Mouse (Mus musculus) R1 (cell line): ENCODE measurements around the gene Id2.

Experiments
- DNase-seq: peaks from one replicate; pipeline ENCODE4 v3.0.0-alpha.2; 2018; ENCODE audit warnings: low read depth, low spot score

The Id2 gene

GRCm38 (mm10) chr12:25108865-25109264 lies 11.9 kb upstream of the Id2 start:
- peak; percentile 56 for DNase-seq

- no peak for DNase-seq
These were observed 7.6 kb upstream of the Id2 start for GRCm38 (mm10) chr12:25104541-25104940.

- DNase-seq: no peak
These were observed 7.0 kb upstream of the Id2 start for GRCm38 (mm10) chr12:25103911-25104310.

GRCm38 (mm10) chr12:25101389-25101788 lies 4.4 kb upstream of the Id2 start:
- DNase-seq: peak; percentile 29

GRCm38 (mm10) chr12:25100411-25101217 lies 3.7 kb upstream of the Id2 start:
- peak; percentile 37 for DNase-seq

GRCm38 (mm10) chr12:25099563-25100408 lies 2.8 kb upstream of the Id2 start:
- peak; percentile 42 for DNase-seq

- peak; percentile 72 for DNase-seq
These were observed 2.3 kb upstream of the Id2 start for GRCm38 (mm10) chr12:25099313-25099562.

GRCm38 (mm10) chr12:25098561-25099312 lies 1.8 kb upstream of the Id2 start:
- peak; percentile 87 for DNase-seq

- DNase-seq: no peak
These were observed 1.2 kb upstream of the Id2 start for GRCm38 (mm10) chr12:25098161-25098550.

GRCm38 (mm10) chr12:25097210-25098160 lies 545 bp upstream of the Id2 start:
- DNase-seq: no peak

GRCm38 (mm10) chr12:25096640-25097051 lies 294 bp downstream of the Id2 start:
- peak; percentile 46 for DNase-seq

- peak; percentile 97 for DNase-seq
These were observed 833 bp downstream of the Id2 start for GRCm38 (mm10) chr12:25095974-25096639.

- DNase-seq: no peak
These were observed 1.4 kb downstream of the Id2 start for GRCm38 (mm10) chr12:25095538-25095937.

GRCm38 (mm10) chr12:25094621-25095521 lies 2.1 kb downstream of the Id2 start:
- DNase-seq: no peak

- no peak for DNase-seq
These were observed 3.6 kb downstream of the Id2 start for GRCm38 (mm10) chr12:25093241-25093774.

- peak; percentile 53 for DNase-seq
These were observed 4.2 kb downstream of the Id2 start for GRCm38 (mm10) chr12:25092751-25093211.

- peak; percentile 79 for DNase-seq
These were observed 4.8 kb downstream of the Id2 start for GRCm38 (mm10) chr12:25092027-25092704.

- no peak for DNase-seq
These were observed 7.5 kb downstream of the Id2 start for GRCm38 (mm10) chr12:25089433-25089832.
